Mouse (Mus musculus) MEL (cell line): Measurements from ENCODE around the gene Dock3.

Experiments used
- CTCF ChIP-seq, 3 experiments: IDR thresholded peaks in 2 of 3; conservative IDR thresholded peaks in 1 of 3; 2 replicates each; pipeline ENCODE4 v1.5.1; 2011 to 2012; ENCODE audit warnings: low read length in 3 of 3, low read depth in 2 of 3, mild to moderate bottlenecking in 2 of 3, improper control_type of control experiment in 1 of 3, inconsistent platforms in 1 of 3, mixed read lengths in 1 of 3, moderate library complexity in 1 of 3; ENCODE audit not compliant: control insufficient read depth in 1 of 3, insufficient read depth in 1 of 3, poor library complexity in 1 of 3, severe bottlenecking in 1 of 3
- SIN3A ChIP-seq: IDR thresholded peaks from 2 replicates; pipeline ENCODE4 v1.6.1; 2012; ENCODE audit warnings: low read length, improper control_type of control experiment, inconsistent platforms
- USF2 ChIP-seq, 2 experiments: IDR thresholded peaks; 2 replicates each; pipeline ENCODE4 v1.6.1; 2011 to 2012; ENCODE audit warnings: improper control_type of control experiment in 2 of 2, low read length in 2 of 2, borderline replicate concordance in 1 of 2, inconsistent platforms in 1 of 2, low read depth in 1 of 2, mild to moderate bottlenecking in 1 of 2; ENCODE audit not compliant: insufficient read depth in 1 of 2

- TF ChIP-seq CTCF (IDR thresholded peaks at IDR 0.05 in 2 of 3, conservative IDR thresholded peaks at IDR 0.05 in 1 of 3; ENCODE audit: control insufficient read depth in 1 of 3, insufficient read depth in 1 of 3, low read depth in 2 of 3, low read length in 3 of 3, poor library complexity in 1 of 3, severe bottlenecking in 1 of 3) (no peak), SIN3A (no peak), USF2 (IDR thresholded peaks at IDR 0.05; ENCODE audit: borderline replicate concordance in 1 of 2, insufficient read depth in 1 of 2, low read depth in 1 of 2, low read length in 2 of 2) (no peak)
Observed at GRCm38 (mm10) chr9:107112791-107113190, 118.9 kb downstream of the Dock3 start.
